Mouse (Mus musculus): ENCODE results near the gene Amn. TPM values are rescaled to one million over a fixed set of nuclear protein-coding genes. Genes with fewer than 3 reads are reported as not detected.

The Amn gene
- polyA plus RNA-seq, 1 experiment from 2014 or later = 16.3 TPM

- ATAC-seq (ENCODE audit: insufficient read depth, low FRiP score) = no peak
- Histone ChIP-seq H3K36me3 (ENCODE audit: control insufficient read depth, insufficient read depth, low read length) (no peaks in the 10 kb centered on the region), H3K27ac (ENCODE audit: low read length) (peak overlapping the region; percentile 74), H3K9ac (ENCODE audit: low read length) (no peak overlapping the region), H3K27me3 (ENCODE audit: control insufficient read depth, insufficient read depth, low read length) (no peaks in the 10 kb centered on the region), H3K4me1 (ENCODE audit: control insufficient read depth, insufficient read depth, low read length) (peaks cover 15% of the 10 kb centered on the region), H3K4me3 (replicated peaks; ENCODE audit: low read length) (no peak overlapping the region), H3K9me3 (replicated peaks; ENCODE audit: control insufficient read depth, low read length) (no peaks in the 10 kb centered on the region), H3K4me2 (ENCODE audit: low read depth, low read length) (no peak overlapping the region)
- 89% methylated on average over 5 of the region's 5 CpGs for WGBS
Measured at GRCm38 (mm10) chr12:111238345-111238744, 32.5 kb upstream of the Amn start.

- Histone ChIP-seq H3K27me3 (ENCODE audit: control insufficient read depth, insufficient read depth, low read length) (no peaks in the 10 kb centered on the region), H3K4me3 (replicated peaks; ENCODE audit: low read length) (no peak overlapping the region), H3K27ac (ENCODE audit: low read length) (peak overlapping the region; percentile 74), H3K4me1 (ENCODE audit: control insufficient read depth, insufficient read depth, low read length) (peaks cover 12% of the 10 kb centered on the region), H3K9me3 (replicated peaks; ENCODE audit: control insufficient read depth, low read length) (no peaks in the 10 kb centered on the region), H3K4me2 (ENCODE audit: low read depth, low read length) (no peak overlapping the region), H3K9ac (ENCODE audit: low read length) (no peak overlapping the region), H3K36me3 (ENCODE audit: control insufficient read depth, insufficient read depth, low read length) (no peaks in the 10 kb centered on the region)
- 49% methylated on average over 4 of the region's 4 CpGs for WGBS
- ATAC-seq (ENCODE audit: insufficient read depth, low FRiP score) = peak; percentile 65
Measured at GRCm38 (mm10) chr12:111238778-111239177, 32.1 kb upstream of the Amn start.

GRCm38 (mm10) chr12:111239930-111240329 is 31.0 kb upstream of the Amn start:
- no peak overlapping the region for H3K27ac ChIP-seq (ENCODE audit: low read length)
- H3K9me3 ChIP-seq (replicated peaks; ENCODE audit: control insufficient read depth, low read length) = no peaks in the 10 kb centered on the region
- H3K4me1 ChIP-seq (ENCODE audit: control insufficient read depth, insufficient read depth, low read length) = 0 out of 2 replicates have a peak, but pooled peaks cover 8% of the 10 kb centered on the region
- no peak overlapping the region for H3K9ac ChIP-seq (ENCODE audit: low read length)
- H3K27me3 ChIP-seq (ENCODE audit: control insufficient read depth, insufficient read depth, low read length) = no peaks in the 10 kb centered on the region
- 0 out of 2 replicates have a peak, but pooled peaks have one; percentile 39 for ATAC-seq (ENCODE audit: insufficient read depth, low FRiP score)
- H3K36me3 ChIP-seq (ENCODE audit: control insufficient read depth, insufficient read depth, low read length) = no peaks in the 10 kb centered on the region
- H3K4me2 ChIP-seq (ENCODE audit: low read depth, low read length) = no peak overlapping the region
- WGBS = 84% methylated on average over 10 of the region's 10 CpGs
- H3K4me3 ChIP-seq (replicated peaks; ENCODE audit: low read length) = no peak overlapping the region

- Histone ChIP-seq H3K9me3 (replicated peaks; ENCODE audit: control insufficient read depth, low read length) (no peaks in the 10 kb centered on the region), H3K4me2 (ENCODE audit: low read depth, low read length) (no peak overlapping the region), H3K4me3 (replicated peaks; ENCODE audit: low read length) (no peak overlapping the region), H3K27me3 (ENCODE audit: control insufficient read depth, insufficient read depth, low read length) (no peaks in the 10 kb centered on the region), H3K9ac (ENCODE audit: low read length) (no peak overlapping the region), H3K4me1 (ENCODE audit: control insufficient read depth, insufficient read depth, low read length) (0 out of 2 replicates have a peak, but pooled peaks cover 8% of the 10 kb centered on the region), H3K36me3 (ENCODE audit: control insufficient read depth, insufficient read depth, low read length) (no peaks in the 10 kb centered on the region), H3K27ac (ENCODE audit: low read length) (no peak overlapping the region)
- WGBS = 95% methylated on average over 6 of the region's 6 CpGs
- ATAC-seq (ENCODE audit: insufficient read depth, low FRiP score) = no peak
Measured at GRCm38 (mm10) chr12:111241916-111242315, 29.0 kb upstream of the Amn start.

GRCm38 (mm10) chr12:111242346-111242745 is 28.5 kb upstream of the Amn start:
- H3K4me1 ChIP-seq (ENCODE audit: control insufficient read depth, insufficient read depth, low read length) = 0 out of 2 replicates have a peak, but pooled peaks cover 8% of the 10 kb centered on the region
- H3K9ac ChIP-seq (ENCODE audit: low read length) = no peak overlapping the region
- H3K9me3 ChIP-seq (replicated peaks; ENCODE audit: control insufficient read depth, low read length) = no peaks in the 10 kb centered on the region
- no peak overlapping the region for H3K4me3 ChIP-seq (replicated peaks; ENCODE audit: low read length)
- no peak overlapping the region for H3K4me2 ChIP-seq (ENCODE audit: low read depth, low read length)
- 94% methylated on average over 5 of the region's 5 CpGs for WGBS
- H3K27ac ChIP-seq (ENCODE audit: low read length) = no peak overlapping the region
- no peak for ATAC-seq (ENCODE audit: insufficient read depth, low FRiP score)
- no peaks in the 10 kb centered on the region for H3K36me3 ChIP-seq (ENCODE audit: control insufficient read depth, insufficient read depth, low read length)
- no peaks in the 10 kb centered on the region for H3K27me3 ChIP-seq (ENCODE audit: control insufficient read depth, insufficient read depth, low read length)

GRCm38 (mm10) chr12:111243733-111244132 is 27.2 kb upstream of the Amn start:
- H3K27me3 ChIP-seq (ENCODE audit: control insufficient read depth, insufficient read depth, low read length) = no peaks in the 10 kb centered on the region
- WGBS = 81% methylated on average over 12 of the region's 12 CpGs
- no peak for ATAC-seq (ENCODE audit: insufficient read depth, low FRiP score)

GRCm38 (mm10) chr12:111245070-111245469 is 25.8 kb upstream of the Amn start:
- no peak overlapping the region for H3K4me2 ChIP-seq (ENCODE audit: low read depth, low read length)
- no peaks in the 10 kb centered on the region for H3K27me3 ChIP-seq (ENCODE audit: control insufficient read depth, insufficient read depth, low read length)
- H3K27ac ChIP-seq (ENCODE audit: low read length) = no peak overlapping the region
- H3K9me3 ChIP-seq (replicated peaks; ENCODE audit: control insufficient read depth, low read length) = no peaks in the 10 kb centered on the region
- 80% methylated on average over 6 of the region's 6 CpGs for WGBS
- no peak overlapping the region for H3K4me3 ChIP-seq (replicated peaks; ENCODE audit: low read length)
- ATAC-seq (ENCODE audit: insufficient read depth, low FRiP score) = no peak
- H3K9ac ChIP-seq (ENCODE audit: low read length) = no peak overlapping the region
- no peaks in the 10 kb centered on the region for H3K36me3 ChIP-seq (ENCODE audit: control insufficient read depth, insufficient read depth, low read length)
- no peaks in the 10 kb centered on the region for H3K4me1 ChIP-seq (ENCODE audit: control insufficient read depth, insufficient read depth, low read length)

More at GRCm38 (mm10) chr12:111243733-111244132, 27.2 kb upstream of the Amn start:
- Histone ChIP-seq H3K9me3 (replicated peaks; ENCODE audit: control insufficient read depth, low read length) (no peaks in the 10 kb centered on the region), H3K27ac (ENCODE audit: low read length) (no peak overlapping the region), H3K9ac (ENCODE audit: low read length) (no peak overlapping the region), H3K4me3 (replicated peaks; ENCODE audit: low read length) (no peak overlapping the region), H3K4me2 (ENCODE audit: low read depth, low read length) (no peak overlapping the region), H3K4me1 (ENCODE audit: control insufficient read depth, insufficient read depth, low read length) (no peaks in the 10 kb centered on the region), H3K36me3 (ENCODE audit: control insufficient read depth, insufficient read depth, low read length) (no peaks in the 10 kb centered on the region)

GRCm38 (mm10) chr12:111246808-111247464 is 24.0 kb upstream of the Amn start:
- no peaks in the 10 kb centered on the region for H3K9me3 ChIP-seq (replicated peaks; ENCODE audit: control insufficient read depth, low read length)
- H3K4me3 ChIP-seq (replicated peaks; ENCODE audit: low read length) = no peak overlapping the region
- 89% methylated on average over 9 of the region's 9 CpGs for WGBS
- no peak overlapping the region for H3K9ac ChIP-seq (ENCODE audit: low read length)
- no peaks in the 10 kb centered on the region for H3K36me3 ChIP-seq (ENCODE audit: control insufficient read depth, insufficient read depth, low read length)
- ATAC-seq (ENCODE audit: insufficient read depth, low FRiP score) = no peak
- no peak overlapping the region for H3K4me2 ChIP-seq (ENCODE audit: low read depth, low read length)
- H3K27me3 ChIP-seq (ENCODE audit: control insufficient read depth, insufficient read depth, low read length) = no peaks in the 10 kb centered on the region
- H3K4me1 ChIP-seq (ENCODE audit: control insufficient read depth, insufficient read depth, low read length) = no peaks in the 10 kb centered on the region
- no peak overlapping the region for H3K27ac ChIP-seq (ENCODE audit: low read length)

GRCm38 (mm10) chr12:111249095-111249494 is 21.8 kb upstream of the Amn start:
- ATAC-seq (ENCODE audit: insufficient read depth, low FRiP score) = no peak
- no peak overlapping the region for H3K27ac ChIP-seq (ENCODE audit: low read length)
- no peaks in the 10 kb centered on the region for H3K4me1 ChIP-seq (ENCODE audit: control insufficient read depth, insufficient read depth, low read length)
- no peaks in the 10 kb centered on the region for H3K27me3 ChIP-seq (ENCODE audit: control insufficient read depth, insufficient read depth, low read length)
- H3K36me3 ChIP-seq (ENCODE audit: control insufficient read depth, insufficient read depth, low read length) = no peaks in the 10 kb centered on the region
- no peak overlapping the region for H3K9ac ChIP-seq (ENCODE audit: low read length)
- WGBS = 55% methylated on average over 3 of the region's 3 CpGs
- no peak overlapping the region for H3K4me2 ChIP-seq (ENCODE audit: low read depth, low read length)
- H3K4me3 ChIP-seq (replicated peaks; ENCODE audit: low read length) = no peak overlapping the region
- no peaks in the 10 kb centered on the region for H3K9me3 ChIP-seq (replicated peaks; ENCODE audit: control insufficient read depth, low read length)
